Mouse (Mus musculus) ES-Bruce4 (cell line): ENCODE measurements at regions not wholly inside any gene's neighbourhood (a gene's known extent, or its start where the extent isn't known, plus 50 kb on each side); places are given as distances from the start of the nearest gene placed in this dataset.

Experiments
- CTCF ChIP-seq: IDR thresholded peaks from one replicate; pipeline ENCODE4 v1.8.1; 2011; ENCODE audit warnings: low read depth, low read length
- EP300 ChIP-seq: IDR thresholded peaks from 2 replicates; pipeline ENCODE4 v1.6.1; 2011; ENCODE audit warnings: low read depth, low read length; ENCODE audit not compliant: insufficient read depth

- TF ChIP-seq EP300 (no peak), CTCF (no peak)
Observed at GRCm38 (mm10) chr1:113539981-113540380, 1675.3 kb upstream of the Dsel start.
